Mouse (Mus musculus) brain, embryonic 14.5 days (tissue): ENCODE measurements at regions not wholly inside any gene's neighbourhood (a gene's known extent, or its start where the extent isn't known, plus 50 kb on each side); places are given as distances from the start of the nearest gene placed in this dataset.
A peak's percentile ranks its signal among the peaks of the same experiment; 100 is the strongest.

Source experiments
- DNase-seq: peaks from one replicate; pipeline ENCODE4 v3.0.0-alpha.2; 2011; ENCODE audit warnings: low read depth
- CTCF ChIP-seq: fragments of 200-500 bp; IDR thresholded peaks from 2 replicates; pipeline ENCODE4 v1.5.1; 2012; ENCODE audit warnings: inconsistent platforms, mild to moderate bottlenecking, moderate library complexity, borderline replicate concordance; ENCODE audit not compliant: insufficient read depth, insufficient read length; ENCODE audit errors: extremely low read depth
- POLR2A ChIP-seq: fragments of 200-500 bp; IDR thresholded peaks from 2 replicates; pipeline ENCODE4 v1.6.1; 2012; ENCODE audit warnings: mild to moderate bottlenecking, inconsistent platforms, borderline replicate concordance; ENCODE audit not compliant: poor library complexity, insufficient read depth, insufficient read length, severe bottlenecking; ENCODE audit errors: extremely low read depth

- no peak for TF ChIP-seq CTCF
- no peak for TF ChIP-seq POLR2A
- no peak for DNase-seq
These were observed 829.2 kb upstream of the Mdga2 start for GRCm38 (mm10) chr12:68051510-68051909.

DNA sequence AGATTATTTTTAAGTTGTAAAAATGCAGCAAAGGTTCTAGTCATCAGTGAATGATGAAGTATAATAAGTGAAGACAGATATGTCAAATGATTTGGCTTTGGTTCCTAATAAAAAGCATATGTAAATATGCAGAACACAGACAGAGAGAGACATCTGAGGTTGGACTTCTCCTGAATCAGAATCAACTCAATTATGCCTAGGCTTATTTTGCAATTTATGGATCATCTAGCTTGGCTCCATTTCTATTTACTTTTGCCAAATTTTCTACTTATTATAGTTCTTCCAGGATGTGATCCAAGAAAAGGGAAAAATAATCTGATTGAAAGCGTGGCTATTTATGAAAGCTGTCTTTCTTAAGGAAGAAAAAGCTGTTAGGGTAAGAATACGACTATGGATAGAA, 823.3 kb upstream of the Mdga2 start:
- DNase-seq = peak; percentile 20
- no peak for TF ChIP-seq CTCF
- no peak for TF ChIP-seq POLR2A
